ENCODE assay signal across 10 mouse cellular contexts in genomic region chr6:87119066-87119837, GRCm38 (mm10). TPM values are rescaled to one million over a fixed set of nuclear protein-coding genes. Genes with fewer than 3 reads are reported as not detected.
A peak's percentile ranks its signal among the peaks of the same experiment; 100 is the strongest.
DNase-seq lines count a peak whose midpoint lies in the region; ATAC-seq and TF ChIP-seq lines count a peak whose summit lies in the region.
"Had no signal": no experiment of that assay in that cellular context is flagged by ENCODE, and none has a peak within 500 bp of the region (broad histone marks: within the 10 kb centered on the region; RNA-seq: fewer than 3 reads in every experiment).

No protein-coding gene starts in this region.

- no peak for TF ChIP-seq CTCF in lung, adult 2 months (IDR thresholded peaks at IDR 0.05; ENCODE audit: insufficient read depth, low read length)

- no peak overlapping the region for H3K9ac ChIP-seq in liver, embryonic 11.5 days (ENCODE audit: low read depth, low read length)

- H3K4me2 ChIP-seq in liver, embryonic 11.5 days, result no peak overlapping the region

- H3K36me3 ChIP-seq in liver, embryonic 11.5 days (ENCODE audit: control insufficient read depth, insufficient read depth, low read length), result no peaks in the 10 kb centered on the region
- H3K36me3 ChIP-seq in embryonic facial prominence, embryonic 10.5 days (replicated peaks), result no peaks in the 10 kb centered on the region

- peaks cover 6% of the 10 kb centered on the region; the same call in 1 of the 2 replicates for H3K4me1 ChIP-seq in lung, adult 2 months (ENCODE audit: control insufficient read depth, insufficient read depth, low read length)
- no peaks in the 10 kb centered on the region for H3K4me1 ChIP-seq in liver, embryonic 11.5 days (replicated peaks; ENCODE audit: control insufficient read depth, insufficient read depth, low read length)
- H3K4me1 ChIP-seq in embryonic facial prominence, embryonic 10.5 days, result peaks cover 17% of the 10 kb centered on the region; the same call in 1 of the 2 replicates

- no peaks in the 10 kb centered on the region for H3K27me3 ChIP-seq in liver, embryonic 11.5 days (replicated peaks; ENCODE audit: control insufficient read depth, insufficient read depth, low read length)
- no peaks in the 10 kb centered on the region for H3K27me3 ChIP-seq in embryonic facial prominence, embryonic 10.5 days (replicated peaks; ENCODE audit: low read depth, poor library complexity, severe bottlenecking)

- H3K27ac ChIP-seq in liver, embryonic 11.5 days (ENCODE audit: low read depth, low read length), result no peak overlapping the region
- H3K27ac ChIP-seq in embryonic facial prominence, embryonic 10.5 days (replicated peaks), result no peak overlapping the region

- no peaks in the 10 kb centered on the region for H3K9me3 ChIP-seq in liver, embryonic 11.5 days (ENCODE audit: control insufficient read depth, low read length)
- no peaks in the 10 kb centered on the region for H3K9me3 ChIP-seq in embryonic facial prominence, embryonic 10.5 days

- ATAC-seq in liver, embryonic 11.5 days (replicated peaks; ENCODE audit: low FRiP score), result peak; percentile 41; the same call in 1 of the 2 replicates
- ATAC-seq in frontal cortex, adult (ENCODE audit: low TSS enrichment), result no peak
- ATAC-seq: hindbrain, embryonic 16.5 days had no signal

- H3K4me3 ChIP-seq in lung, adult 2 months (replicated peaks; ENCODE audit: extremely low read depth, low read depth, low read length), result no peak overlapping the region
- no peak overlapping the region for H3K4me3 ChIP-seq in liver, embryonic 11.5 days (ENCODE audit: low read depth, low read length)
- H3K4me3 ChIP-seq in embryonic facial prominence, embryonic 10.5 days, result no peak overlapping the region

- no peak for DNase-seq in lung, adult 2 months
- DNase-seq in lung, postnatal 10 days, result no peak
- no peak for DNase-seq in liver, embryonic 11.5 days (ENCODE audit: low spot score)
- peak; percentile 67 to 75 for DNase-seq in natural killer cell, adult 2 months (ENCODE audit: low spot score in 2 of 2)
- peak; percentile 72 to 80 for DNase-seq in thymus, postnatal 10 days (ENCODE audit: low spot score in 2 of 2)
- DNase-seq in adrenal gland, adult (ENCODE audit: inconsistent age in 2 of 2, low spot score in 1 of 2), result no peak
- DNase-seq in embryonic facial prominence, embryonic 10.5 days (ENCODE audit: low spot score), result no peak
- DNase-seq: embryo, embryonic 11 days had no signal

- TF ChIP-seq POLR2A in lung, adult 2 months (IDR thresholded peaks at IDR 0.05; ENCODE audit: borderline replicate concordance, extremely low read depth, low read depth, low read length), result peak; percentile 5; the same call in 1 of the 2 replicates

- WGBS in lung, adult 2 months, result 65% methylated on average over 20 of the region's 20 CpGs
- WGBS in liver, embryonic 11.5 days, result 83% methylated on average over 20 of the region's 20 CpGs
- WGBS in embryonic facial prominence, embryonic 10.5 days, result 90% methylated on average over 20 of the region's 20 CpGs

RNA-seq across cellular contexts. Expression of gene D6Ertd527e, which starts 14.7 kb away (rescaled TPM):
- 2.0 and 2.3 TPM in 2 replicates for polyA plus RNA-seq in lung, adult 2 months (2012; rRNA removed)
- 0.19 and 0.43 TPM in 2 replicates for polyA plus RNA-seq in liver, embryonic 11.5 days (2014; fragmentation: Nextera tagmentation; extraction: Ambion mirVana)
- 0.12 TPM in 1 of 2 replicates, not detected in the other for polyA plus RNA-seq in embryonic facial prominence, embryonic 10.5 days (2016; fragmentation: Nextera tagmentation; extraction: Ambion mirVana)

Comparison
In these comparisons a context has a peak if more than half of its experiments do, and no peak if none do; other contexts are left out.
1. DNase-seq: peak in natural killer cell, adult 2 months (2 of 2) and thymus, postnatal 10 days (2 of 2); none in lung, adult 2 months (single experiment), lung, postnatal 10 days (single experiment), liver, embryonic 11.5 days (single experiment), adrenal gland, adult (0 of 2) and embryonic facial prominence, embryonic 10.5 days (single experiment).